Mouse (Mus musculus): ENCODE measurements at regions not wholly inside any gene's neighbourhood (a gene's known extent, or its start where the extent isn't known, plus 50 kb on each side); places are given as distances from the start of the nearest gene placed in this dataset.

DNA sequence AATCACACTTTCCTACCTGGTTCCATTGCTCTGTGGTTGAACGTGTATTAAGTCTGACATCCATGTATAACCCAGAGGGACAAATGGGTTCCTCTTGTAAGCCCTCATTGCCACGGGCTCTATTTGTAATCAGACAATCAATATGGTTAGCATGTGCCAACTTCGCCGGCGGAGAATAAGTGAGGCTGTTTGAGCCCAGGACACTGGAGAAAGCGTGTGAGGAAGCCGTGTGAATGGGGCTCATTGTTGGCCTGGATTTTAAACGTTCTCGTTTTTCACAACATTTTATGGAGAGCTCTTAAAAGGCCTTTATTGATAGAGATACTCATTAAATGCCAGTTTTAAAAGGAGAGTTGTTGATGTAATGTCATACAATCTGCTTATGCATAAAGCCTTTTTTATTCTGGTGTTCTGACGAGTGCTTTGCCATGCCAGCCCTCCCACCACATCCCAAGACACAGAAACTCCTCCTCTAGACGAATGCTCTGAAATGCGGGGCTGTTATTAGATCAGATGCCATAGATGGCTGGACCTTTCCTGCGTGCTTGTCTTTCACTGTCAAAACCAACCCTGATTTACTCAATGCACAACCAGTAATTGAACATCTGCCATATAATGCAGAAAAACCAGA lies 218.8 kb upstream of the Btg1 start:
- H3K9ac ChIP-seq (ENCODE audit: control insufficient read depth, low read depth, low read length, poor library complexity, severe bottlenecking): no peak overlapping the region
- no peak overlapping the region for H3K27ac ChIP-seq (ENCODE audit: control insufficient read depth, low read depth, low read length)
- H3K4me3 ChIP-seq (ENCODE audit: control insufficient read depth in 1 of 2, insufficient read depth in 1 of 2, low read depth in 2 of 2, low read length in 2 of 2): no peak overlapping the region
- no peaks in the 10 kb centered on the region for H3K36me3 ChIP-seq (ENCODE audit: control insufficient read depth in 1 of 2, insufficient read depth in 2 of 2, low read length in 2 of 2)
- DNase-seq (ENCODE audit: low read depth, low spot score): no peak
- H3K9me3 ChIP-seq (replicated peaks; ENCODE audit: insufficient read depth, low read length): no peaks in the 10 kb centered on the region
- no peak for TF ChIP-seq BHLHE40 (IDR thresholded peaks at IDR 0.05; ENCODE audit: borderline replicate concordance, low read depth, low read length)
- no peak for TF ChIP-seq ZC3H11A (IDR thresholded peaks at IDR 0.05; ENCODE audit: low read depth, low read length)
- no peak for TF ChIP-seq RAD21 (IDR thresholded peaks at IDR 0.05; ENCODE audit: low read depth, low read length)
- no peaks in the 10 kb centered on the region for H3K27me3 ChIP-seq (ENCODE audit: control insufficient read depth in 1 of 2, insufficient read depth in 2 of 2, low read length in 2 of 2)
- no peaks in the 10 kb centered on the region for H3K4me1 ChIP-seq (ENCODE audit: control insufficient read depth in 1 of 2, insufficient read depth in 2 of 2, low read length in 2 of 2)
- no peaks in the 10 kb centered on the region for H3K79me2 ChIP-seq (ENCODE audit: control insufficient read depth, insufficient read depth, low read length, poor library complexity)

DNA sequence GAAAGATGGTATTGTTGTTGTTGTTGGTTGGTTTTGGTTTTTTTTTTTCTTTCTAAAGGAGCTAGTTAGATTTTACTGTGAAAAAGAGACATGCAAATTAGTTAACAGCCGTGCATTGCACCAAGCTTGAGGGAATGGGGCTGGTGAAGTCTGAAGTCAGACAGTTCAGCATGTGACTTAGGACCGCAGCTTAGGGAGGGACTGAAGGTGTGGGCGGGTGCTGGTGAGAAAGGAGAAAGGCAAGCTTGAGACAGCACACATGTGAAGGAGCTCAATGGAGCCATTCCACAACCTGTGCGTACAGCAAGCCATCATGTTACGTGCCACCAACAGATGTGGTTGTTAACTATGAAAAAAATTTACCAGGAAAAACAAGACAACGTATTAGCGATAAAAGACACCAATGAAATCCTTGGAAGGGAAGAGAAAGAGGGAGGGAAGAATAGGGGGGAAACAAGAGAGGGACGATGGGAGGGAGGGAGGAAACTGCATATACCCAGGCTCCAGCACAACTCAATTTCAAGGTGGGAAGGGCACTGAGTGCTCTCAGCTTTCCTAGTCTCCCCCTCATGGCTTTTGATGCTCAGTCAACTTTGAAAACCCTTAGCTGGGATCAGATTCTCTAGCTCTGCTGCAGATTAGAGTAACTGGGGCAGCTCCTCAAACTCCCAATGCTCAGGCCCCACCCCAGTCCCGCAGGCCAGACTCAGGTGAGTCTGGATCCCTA lies 218.1 kb upstream of the Btg1 start:
- Histone ChIP-seq H3K4me1 (ENCODE audit: control insufficient read depth in 1 of 2, insufficient read depth in 2 of 2, low read length in 2 of 2) (no peaks in the 10 kb centered on the region), H3K27ac (ENCODE audit: control insufficient read depth, low read depth, low read length) (no peak overlapping the region), H3K9ac (ENCODE audit: control insufficient read depth, low read depth, low read length, poor library complexity, severe bottlenecking) (no peak overlapping the region), H3K27me3 (ENCODE audit: control insufficient read depth in 1 of 2, insufficient read depth in 2 of 2, low read length in 2 of 2) (no peaks in the 10 kb centered on the region), H3K79me2 (ENCODE audit: control insufficient read depth, insufficient read depth, low read length, poor library complexity) (no peaks in the 10 kb centered on the region), H3K9me3 (replicated peaks; ENCODE audit: insufficient read depth, low read length) (no peaks in the 10 kb centered on the region), H3K36me3 (ENCODE audit: control insufficient read depth in 1 of 2, insufficient read depth in 2 of 2, low read length in 2 of 2) (no peaks in the 10 kb centered on the region), H3K4me3 (ENCODE audit: control insufficient read depth in 1 of 2, insufficient read depth in 1 of 2, low read depth in 2 of 2, low read length in 2 of 2) (no peak overlapping the region)
- DNase-seq (ENCODE audit: low read depth, low spot score): no peak
- TF ChIP-seq TAL1 (IDR thresholded peaks at IDR 0.05; ENCODE audit: low read length) (no peak), ZKSCAN1 (IDR thresholded peaks at IDR 0.05; ENCODE audit: low read depth, low read length) (no peak), MEF2A (IDR thresholded peaks at IDR 0.05; ENCODE audit: extremely low read depth, insufficient replicate concordance, low read depth, low read length, poor library complexity, severe bottlenecking) (no peak), USF2 (IDR thresholded peaks at IDR 0.05; ENCODE audit: borderline replicate concordance in 1 of 2, insufficient read depth in 1 of 2, low read depth in 1 of 2, low read length in 2 of 2) (no peak), JUND (IDR thresholded peaks at IDR 0.05; ENCODE audit: low read depth, low read length) (no peak), POLR2A (IDR thresholded peaks at IDR 0.05; ENCODE audit: control insufficient read depth in 1 of 2, insufficient read depth in 1 of 2, low read depth in 1 of 2, low read length in 2 of 2, poor library complexity in 1 of 2) (no peak), KAT2A (conservative IDR thresholded peaks at IDR 0.05; ENCODE audit: low read depth, low read length) (no peak), ZNF384 (IDR thresholded peaks at IDR 0.05; ENCODE audit: low read depth, low read length) (no peak), POLR2AphosphoS2 (IDR thresholded peaks at IDR 0.05; ENCODE audit: low read length) (no peak), NELFE (IDR thresholded peaks at IDR 0.05; ENCODE audit: low read depth, low read length) (no peak), ETS1 (IDR thresholded peaks at IDR 0.05; ENCODE audit: low read depth, low read length) (no peak)
